Mouse (Mus musculus): ENCODE data around the gene Porcn. TPM values are rescaled to one million over a fixed set of nuclear protein-coding genes. Genes with fewer than 3 reads are reported as not detected.

Porcn gene
- polyA plus RNA-seq, 1 experiment: 5.3 TPM

DNA sequence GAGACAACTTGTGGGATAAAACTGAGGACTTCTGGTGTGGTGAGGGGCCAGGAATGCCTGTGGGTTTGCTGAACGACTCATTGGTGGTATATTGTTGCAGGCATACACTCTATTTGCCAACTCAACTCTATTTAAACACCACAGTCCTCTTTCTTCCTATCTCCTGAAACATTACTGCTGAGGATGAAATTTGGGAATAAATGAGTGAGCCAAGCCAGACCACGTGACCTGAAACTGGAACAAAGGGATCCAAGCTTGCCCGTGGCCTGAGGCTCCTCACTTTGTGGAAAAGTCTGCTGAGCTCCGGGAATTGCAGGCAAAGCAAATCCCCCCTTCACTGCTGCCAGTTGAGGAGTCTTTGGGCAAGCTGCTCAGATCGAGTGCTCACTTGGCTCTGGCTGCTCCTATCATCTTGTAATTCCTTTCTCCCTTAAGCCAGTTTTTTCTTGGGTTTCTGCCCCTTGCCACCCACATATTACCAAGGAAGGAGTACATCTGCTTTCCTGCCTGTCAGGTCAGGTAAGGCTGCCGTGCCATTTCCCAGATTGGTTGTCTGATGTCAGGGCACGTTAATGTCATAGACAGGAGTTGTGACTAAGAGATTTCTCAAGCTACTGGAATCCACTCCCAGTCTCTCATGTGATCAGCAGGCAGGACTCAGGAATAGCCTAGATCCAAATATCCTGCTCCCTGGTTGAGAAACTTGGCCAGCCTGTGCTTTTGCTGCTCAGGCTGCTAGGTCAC lies 16.5 kb upstream of the Porcn start:
- no peak for DNase-seq
- no peak for TF ChIP-seq CTCF (IDR thresholded peaks at IDR 0.05; ENCODE audit: borderline replicate concordance, control insufficient read depth, extremely low read depth, insufficient read depth, low read length, poor library complexity)
- TF ChIP-seq POLR2A (IDR thresholded peaks at IDR 0.05; ENCODE audit: control insufficient read depth, extremely low read depth, insufficient read depth, low read length, poor library complexity): no peak
- Histone ChIP-seq H3K4me3 (ENCODE audit: control insufficient read depth, insufficient read depth, low read length) (no peak overlapping the region), H3K36me3 (ENCODE audit: control insufficient read depth, insufficient read depth, low read length) (no peaks in the 10 kb centered on the region), H3K4me1 (replicated peaks; ENCODE audit: control insufficient read depth, insufficient read depth, low read length) (no peaks in the 10 kb centered on the region), H3K27ac (ENCODE audit: control insufficient read depth, insufficient read depth, low read length) (no peak overlapping the region), H3K27me3 (ENCODE audit: control insufficient read depth, insufficient read depth, low read length) (no peaks in the 10 kb centered on the region)
- WGBS: 82% methylated on average over 7 of the region's 7 CpGs

DNA sequence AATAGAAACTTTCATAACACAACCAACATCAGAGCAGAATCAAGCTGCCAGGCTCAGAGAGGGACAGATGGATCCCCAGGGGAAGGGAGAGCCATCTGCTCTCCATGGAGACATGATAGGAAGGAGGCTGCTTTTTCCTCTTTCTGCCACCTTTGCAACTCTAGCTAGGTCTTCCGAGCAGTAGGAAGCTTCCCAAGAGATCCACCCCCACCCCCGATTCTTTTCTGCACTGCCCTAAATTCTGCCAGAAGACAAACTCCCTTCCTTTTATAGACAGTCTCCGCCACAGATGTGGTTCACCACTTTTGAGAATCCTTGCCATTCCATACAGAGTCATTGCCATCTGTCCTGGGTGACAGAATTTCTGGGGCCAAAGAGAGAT lies 16.0 kb upstream of the Porcn start:
- no peak for DNase-seq
- TF ChIP-seq CTCF (IDR thresholded peaks at IDR 0.05; ENCODE audit: borderline replicate concordance, control insufficient read depth, extremely low read depth, insufficient read depth, low read length, poor library complexity) (no peak), POLR2A (IDR thresholded peaks at IDR 0.05; ENCODE audit: control insufficient read depth, extremely low read depth, insufficient read depth, low read length, poor library complexity) (no peak)
- Histone ChIP-seq H3K36me3 (ENCODE audit: control insufficient read depth, insufficient read depth, low read length) (no peaks in the 10 kb centered on the region), H3K27ac (ENCODE audit: control insufficient read depth, insufficient read depth, low read length) (no peak overlapping the region), H3K27me3 (ENCODE audit: control insufficient read depth, insufficient read depth, low read length) (no peaks in the 10 kb centered on the region), H3K4me3 (ENCODE audit: control insufficient read depth, insufficient read depth, low read length) (no peak overlapping the region), H3K4me1 (replicated peaks; ENCODE audit: control insufficient read depth, insufficient read depth, low read length) (no peaks in the 10 kb centered on the region)
- 87% methylated on average over 3 of the region's 3 CpGs for WGBS

DNA sequence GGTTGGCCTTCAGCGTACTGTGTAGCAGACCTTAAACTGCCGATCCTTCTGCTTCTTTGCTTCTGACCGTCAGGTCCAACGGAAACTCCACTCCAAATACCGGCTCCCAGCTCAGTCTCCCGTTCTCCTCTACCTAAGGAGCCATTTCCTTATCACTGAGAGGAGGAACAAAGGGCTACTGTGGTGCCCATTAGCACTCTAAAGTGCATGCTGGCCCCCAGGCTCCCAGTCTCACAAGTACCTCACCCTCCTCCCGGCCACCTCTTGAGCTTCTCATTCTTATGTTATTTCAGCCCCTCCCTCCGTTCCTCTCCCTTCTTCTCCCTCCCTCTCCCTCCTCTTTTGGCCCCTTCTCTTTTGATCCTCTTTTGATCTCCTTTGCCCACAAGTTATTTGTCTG lies 13.3 kb upstream of the Porcn start:
- TF ChIP-seq CTCF (IDR thresholded peaks at IDR 0.05; ENCODE audit: borderline replicate concordance, control insufficient read depth, extremely low read depth, insufficient read depth, low read length, poor library complexity) (no peak), POLR2A (IDR thresholded peaks at IDR 0.05; ENCODE audit: control insufficient read depth, extremely low read depth, insufficient read depth, low read length, poor library complexity) (no peak)
- WGBS: 76% methylated on average over 8 of the region's 8 CpGs

DNA sequence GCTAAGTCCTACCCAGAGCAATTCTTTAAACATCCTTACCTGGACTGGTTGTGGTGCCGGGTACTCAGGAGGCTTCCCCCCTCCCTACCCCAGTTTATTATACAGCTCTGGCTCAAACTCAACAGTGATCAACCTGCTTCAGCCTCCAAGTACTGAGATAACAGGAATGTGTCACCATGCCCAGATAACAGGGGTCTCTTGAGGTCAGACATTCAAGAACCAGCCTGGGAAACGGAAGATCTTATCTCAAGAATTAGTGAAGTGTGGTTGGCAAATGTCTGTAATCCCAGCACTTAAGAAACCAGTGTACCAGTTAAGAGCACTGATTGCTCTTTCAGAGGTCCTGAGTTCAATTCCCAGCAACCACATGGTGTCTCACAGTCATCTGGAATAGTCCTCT lies 11.8 kb upstream of the Porcn start:
- Histone ChIP-seq H3K4me1 (replicated peaks; ENCODE audit: control insufficient read depth, insufficient read depth, low read length) (no peaks in the 10 kb centered on the region), H3K27me3 (ENCODE audit: control insufficient read depth, insufficient read depth, low read length) (no peaks in the 10 kb centered on the region), H3K36me3 (ENCODE audit: control insufficient read depth, insufficient read depth, low read length) (no peaks in the 10 kb centered on the region), H3K27ac (ENCODE audit: control insufficient read depth, insufficient read depth, low read length) (no peak overlapping the region), H3K4me3 (ENCODE audit: control insufficient read depth, insufficient read depth, low read length) (no peak overlapping the region)
- TF ChIP-seq POLR2A (IDR thresholded peaks at IDR 0.05; ENCODE audit: control insufficient read depth, extremely low read depth, insufficient read depth, low read length, poor library complexity): no peak
- 80% methylated on average over 2 of the region's 2 CpGs for WGBS
- no peak for DNase-seq

More for the DNA sequence above, 13.3 kb upstream of the Porcn start:
- Histone ChIP-seq H3K27me3 (ENCODE audit: control insufficient read depth, insufficient read depth, low read length) (no peaks in the 10 kb centered on the region), H3K27ac (ENCODE audit: control insufficient read depth, insufficient read depth, low read length) (no peak overlapping the region), H3K4me1 (replicated peaks; ENCODE audit: control insufficient read depth, insufficient read depth, low read length) (no peaks in the 10 kb centered on the region), H3K36me3 (ENCODE audit: control insufficient read depth, insufficient read depth, low read length) (no peaks in the 10 kb centered on the region), H3K4me3 (ENCODE audit: control insufficient read depth, insufficient read depth, low read length) (no peak overlapping the region)
- no peak for DNase-seq

DNA sequence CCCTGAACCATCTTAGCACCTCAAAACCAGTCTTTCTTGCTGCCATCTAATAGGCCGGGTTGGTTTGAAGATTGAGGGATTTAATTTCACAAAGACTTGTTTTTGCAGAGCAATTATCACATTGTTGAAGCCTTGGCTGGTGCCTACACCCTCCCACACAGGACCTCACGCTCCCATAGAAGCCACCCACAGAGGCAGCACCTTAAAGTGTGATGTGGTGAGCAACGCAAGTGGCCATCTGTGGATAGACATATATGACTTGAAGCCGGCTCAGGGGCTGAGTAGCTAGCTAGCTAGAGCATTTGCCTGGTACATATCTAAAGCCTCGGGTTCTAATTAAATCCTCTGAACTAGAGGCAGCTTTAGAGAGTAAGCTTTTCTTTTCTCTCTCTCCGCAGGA lies 11.1 kb upstream of the Porcn start:
- H3K36me3 ChIP-seq (ENCODE audit: control insufficient read depth, insufficient read depth, low read length): no peaks in the 10 kb centered on the region
- no peaks in the 10 kb centered on the region for H3K27me3 ChIP-seq (ENCODE audit: control insufficient read depth, insufficient read depth, low read length)
- no peak for TF ChIP-seq POLR2A (IDR thresholded peaks at IDR 0.05; ENCODE audit: control insufficient read depth, extremely low read depth, insufficient read depth, low read length, poor library complexity)
- no peak for TF ChIP-seq CTCF (IDR thresholded peaks at IDR 0.05; ENCODE audit: borderline replicate concordance, control insufficient read depth, extremely low read depth, insufficient read depth, low read length, poor library complexity)
- 82% methylated on average over 6 of the region's 6 CpGs for WGBS
- no peaks in the 10 kb centered on the region for H3K4me1 ChIP-seq (replicated peaks; ENCODE audit: control insufficient read depth, insufficient read depth, low read length)
- H3K27ac ChIP-seq (ENCODE audit: control insufficient read depth, insufficient read depth, low read length): no peak overlapping the region
- no peak for DNase-seq
- H3K4me3 ChIP-seq (ENCODE audit: control insufficient read depth, insufficient read depth, low read length): no peak overlapping the region

DNA sequence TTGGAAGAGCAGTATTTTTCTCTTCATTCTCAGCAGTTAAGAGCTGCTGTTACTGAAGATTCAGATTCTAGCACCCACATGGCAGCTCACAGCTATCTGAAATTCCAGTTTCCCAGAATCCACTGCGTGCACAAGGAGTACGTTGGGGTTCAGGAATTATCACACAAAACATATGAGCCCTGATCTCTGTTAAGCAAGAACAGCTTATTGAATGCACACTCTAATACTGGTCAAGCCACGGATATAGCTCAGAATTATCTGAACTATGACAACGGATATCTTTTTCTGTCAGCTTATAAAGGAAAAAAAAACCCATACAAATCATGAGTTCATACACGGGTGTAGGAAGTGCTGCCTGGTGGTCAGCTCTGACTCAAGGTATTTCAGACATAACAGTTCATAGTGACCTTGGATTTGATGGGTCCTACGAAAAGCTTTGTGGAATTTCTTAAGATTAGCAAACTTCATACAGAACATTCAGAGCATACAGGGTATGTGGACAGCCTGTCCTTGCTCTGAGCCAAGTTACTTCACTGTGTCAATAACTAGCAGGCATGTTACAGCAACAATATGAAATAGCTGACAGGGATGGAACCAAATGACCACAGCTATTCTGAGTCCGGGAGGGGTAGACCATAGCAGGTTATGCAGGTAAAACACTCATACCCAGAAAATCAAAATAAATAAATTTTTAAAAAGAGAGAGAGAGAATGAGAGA lies 5.3 kb upstream of the Porcn start:
- no peaks in the 10 kb centered on the region for H3K4me1 ChIP-seq (replicated peaks; ENCODE audit: control insufficient read depth, insufficient read depth, low read length)

More for the DNA sequence above, 5.3 kb upstream of the Porcn start:
- TF ChIP-seq POLR2A (IDR thresholded peaks at IDR 0.05; ENCODE audit: control insufficient read depth, extremely low read depth, insufficient read depth, low read length, poor library complexity) (no peak), CTCF (IDR thresholded peaks at IDR 0.05; ENCODE audit: borderline replicate concordance, control insufficient read depth, extremely low read depth, insufficient read depth, low read length, poor library complexity) (no peak)
- WGBS: 85% methylated on average over 7 of the region's 7 CpGs
- no peaks in the 10 kb centered on the region for H3K27me3 ChIP-seq (ENCODE audit: control insufficient read depth, insufficient read depth, low read length)
- H3K36me3 ChIP-seq (ENCODE audit: control insufficient read depth, insufficient read depth, low read length): no peaks in the 10 kb centered on the region
- no peak overlapping the region for H3K27ac ChIP-seq (ENCODE audit: control insufficient read depth, insufficient read depth, low read length)
- no peak for DNase-seq
- no peak overlapping the region for H3K4me3 ChIP-seq (ENCODE audit: control insufficient read depth, insufficient read depth, low read length)
